Mouse (Mus musculus) liver, adult 2 months (tissue): ENCODE results near the gene Gcsam. TPM values are rescaled to one million over a fixed set of nuclear protein-coding genes. Genes with fewer than 3 reads are reported as not detected.
A peak's percentile ranks its signal among the peaks of the same experiment; 100 is the strongest.

Experiments used
- DNase-seq: peaks from one replicate; pipeline ENCODE4 v3.0.0-alpha.2; 2011; ENCODE audit warnings: low read depth, low spot score; ENCODE audit errors: extremely low read depth
- H3K27ac ChIP-seq: fragments of 200-500 bp; replicated peaks from 2 replicates; pipeline ENCODE4 v1.5.1; 2012; ENCODE audit warnings: low read depth, mild to moderate bottlenecking, control low read depth, inconsistent platforms, low read length; ENCODE audit not compliant: insufficient read depth
- H3K27me3 ChIP-seq: fragments of 200-500 bp; 2 replicates; pipeline ENCODE4 v1.6.1; 2012; ENCODE audit warnings: mild to moderate bottlenecking, moderate library complexity, low read length, inconsistent platforms; ENCODE audit not compliant: control insufficient read depth, insufficient read depth
- H3K36me3 ChIP-seq: fragments of 200-500 bp; 2 replicates; pipeline ENCODE4 v1.6.1; 2012; ENCODE audit warnings: low read length, inconsistent platforms; ENCODE audit not compliant: control insufficient read depth, insufficient read depth
- H3K4me1 ChIP-seq: fragments of 200-500 bp; 2 replicates; pipeline ENCODE4 v1.6.1; 2011; ENCODE audit warnings: low read length; ENCODE audit not compliant: control insufficient read depth, insufficient read depth
- H3K4me3 ChIP-seq: fragments of 200-500 bp; 2 replicates; pipeline ENCODE4 v1.5.1; 2011; ENCODE audit warnings: low read depth, mild to moderate bottlenecking, control low read depth, low read length, moderate library complexity; ENCODE audit not compliant: insufficient read depth
- H3K79me2 ChIP-seq: fragments of 200-500 bp; 2 replicates; pipeline ENCODE4 v1.6.1; 2012; ENCODE audit warnings: inconsistent platforms, mild to moderate bottlenecking, low read length, moderate library complexity; ENCODE audit not compliant: control insufficient read depth, insufficient read depth
- H3K9ac ChIP-seq: fragments of 200-500 bp; 2 replicates; pipeline ENCODE4 v1.6.1; 2012; ENCODE audit warnings: low read depth, mild to moderate bottlenecking, control low read depth, inconsistent platforms, low read length
- CTCF ChIP-seq: fragments of 200-500 bp; IDR thresholded peaks from 2 replicates; pipeline ENCODE4 v1.5.1; 2011; ENCODE audit warnings: low read depth, low read length, control low read depth
- POLR2A ChIP-seq: fragments of 200-500 bp; IDR thresholded peaks from 2 replicates; pipeline ENCODE4 v1.6.1; 2011; ENCODE audit warnings: low read length, control low read depth; ENCODE audit not compliant: insufficient read depth; ENCODE audit errors: extremely low read depth
- WGBS: fragments of 180-500 bp; shearing (Covaris S2); methylation state at CpG from one replicate; pipeline ENCODE4 v1.1.7; 2018; 5-methylcytosine and 5-hydroxymethylcytosine counted together
- polyA plus RNA-seq: library from polyadenylated mRNA; depleted of rRNA; stranded (reverse); fragments of >200 nt; gene quantifications from 2 replicates; pipeline ENCODE4 v1.2.3, GENCODE M21; 2012; rRNA removed
- total RNA-seq: library from RNA; depleted of rRNA; stranded (reverse); fragments of >200 nt; gene quantifications from 2 replicates; pipeline ENCODE4 v1.2.3, GENCODE M21; 2014; rRNA removed

The Gcsam gene
- total and polyA plus RNA-seq, 2 experiments = 0.09 to 0.15 TPM

DNA sequence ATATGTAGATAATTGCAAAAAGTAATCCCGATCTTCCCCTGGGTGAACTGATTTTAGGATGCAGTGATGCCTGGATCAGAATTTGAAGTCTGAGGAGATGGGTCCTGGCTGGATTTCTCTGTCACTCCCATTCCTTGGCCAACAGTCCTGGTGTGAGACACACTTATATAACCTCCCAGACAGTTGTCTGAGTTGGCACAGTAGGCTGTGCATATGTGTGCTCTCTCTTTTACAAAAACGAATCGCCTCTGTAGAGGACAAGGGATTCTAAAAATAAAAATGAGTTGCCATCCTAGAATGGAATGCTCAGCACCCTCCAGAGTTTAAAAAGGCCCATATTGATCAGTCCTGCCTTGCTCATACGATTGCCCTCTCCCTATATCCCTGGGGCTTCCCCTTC, 49.4 kb downstream of the Gcsam start:
- no peak for TF ChIP-seq POLR2A
- no peak for TF ChIP-seq CTCF
- H3K36me3 ChIP-seq = no peaks in the 10 kb centered on the region
- no peaks in the 10 kb centered on the region for H3K27me3 ChIP-seq
- no peak overlapping the region for H3K27ac ChIP-seq
- H3K79me2 ChIP-seq = no peaks in the 10 kb centered on the region
- no peak for DNase-seq
- WGBS = 92% methylated on average over 4 of the region's 4 CpGs
- no peaks in the 10 kb centered on the region for H3K4me1 ChIP-seq
- no peak overlapping the region for H3K4me3 ChIP-seq
- no peak overlapping the region for H3K9ac ChIP-seq

DNA sequence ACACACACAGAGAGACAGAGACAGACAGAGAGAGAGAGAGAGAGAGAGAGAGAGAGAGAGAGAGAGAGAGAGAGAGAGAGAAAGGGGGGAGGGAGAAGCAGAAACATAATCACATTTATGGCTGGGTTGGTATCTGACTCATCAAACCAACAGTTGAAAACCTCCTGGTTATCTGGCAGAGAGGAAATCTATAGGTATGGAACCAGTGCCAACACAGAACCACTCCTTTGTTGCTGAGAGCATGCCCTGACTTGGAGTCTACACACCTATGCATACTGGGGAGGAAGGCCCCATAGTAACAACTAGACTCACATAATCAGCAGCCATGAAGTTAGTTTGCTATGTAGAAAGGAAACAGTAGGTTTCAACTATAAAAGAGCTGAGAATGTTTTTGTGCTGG, 52.2 kb downstream of the Gcsam start:
- TF ChIP-seq CTCF (no peak), POLR2A (no peak)
- Histone ChIP-seq H3K79me2 (no peaks in the 10 kb centered on the region), H3K4me1 (no peaks in the 10 kb centered on the region), H3K27ac (no peak overlapping the region), H3K27me3 (no peaks in the 10 kb centered on the region), H3K9ac (no peak overlapping the region), H3K4me3 (no peak overlapping the region), H3K36me3 (no peaks in the 10 kb centered on the region)
- no peak for DNase-seq

DNA sequence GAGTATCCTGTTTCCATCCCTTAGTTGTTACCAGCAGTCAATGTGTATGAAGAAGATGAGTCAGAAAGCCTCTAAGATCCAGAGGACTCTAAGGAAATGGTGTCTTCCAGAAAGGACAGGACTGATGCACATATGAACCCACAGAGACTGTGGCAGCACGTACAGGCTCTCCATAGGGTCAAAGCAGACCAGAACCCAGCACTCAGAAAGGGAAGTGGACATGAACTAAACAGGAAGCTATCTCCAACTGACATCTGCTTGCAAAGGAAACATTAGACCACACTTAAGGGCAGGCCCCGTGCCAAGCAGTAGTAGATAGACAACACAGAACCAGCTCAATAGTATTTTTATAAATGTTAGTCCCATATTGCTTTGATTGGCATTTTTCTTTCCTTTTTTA, 56.0 kb downstream of the Gcsam start:
- no peak overlapping the region for H3K4me3 ChIP-seq
- H3K27ac ChIP-seq = no peak overlapping the region
- no peaks in the 10 kb centered on the region for H3K36me3 ChIP-seq
- no peaks in the 10 kb centered on the region for H3K27me3 ChIP-seq
- H3K9ac ChIP-seq = no peak overlapping the region
- H3K79me2 ChIP-seq = no peaks in the 10 kb centered on the region
- peaks cover 6% of the 10 kb centered on the region; the same call in 1 of the 2 replicates for H3K4me1 ChIP-seq
- TF ChIP-seq CTCF (no peak), POLR2A (no peak)
- no peak for DNase-seq
- 72% methylated on average over 2 of the region's 2 CpGs for WGBS

DNA sequence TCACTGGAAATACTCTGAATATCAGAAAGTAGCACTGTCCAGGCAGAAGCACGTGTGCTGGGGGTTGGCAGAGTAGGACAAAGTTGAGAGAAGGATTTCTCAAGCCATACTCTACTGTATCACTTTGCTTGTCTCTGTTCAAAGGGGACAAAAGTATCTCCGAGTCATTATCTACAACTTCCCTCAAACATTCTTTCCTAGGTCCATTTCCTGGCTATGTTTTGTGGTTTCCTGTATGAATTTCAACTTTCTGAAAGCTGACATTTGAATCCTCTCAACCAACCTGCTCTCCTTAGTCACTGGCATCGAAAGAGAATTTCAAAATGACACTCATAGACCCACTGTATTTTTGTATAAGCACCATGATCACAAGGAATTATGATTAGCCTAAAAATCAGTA, 58.0 kb downstream of the Gcsam start:
- Histone ChIP-seq H3K27ac (no peak overlapping the region), H3K4me3 (no peak overlapping the region), H3K79me2 (no peaks in the 10 kb centered on the region), H3K36me3 (no peaks in the 10 kb centered on the region), H3K9ac (no peak overlapping the region), H3K4me1 (peaks cover 6% of the 10 kb centered on the region; the same call in 1 of the 2 replicates), H3K27me3 (no peaks in the 10 kb centered on the region)
- DNase-seq = peak; percentile 33
- no peak for TF ChIP-seq CTCF
- TF ChIP-seq POLR2A = no peak
- WGBS = 33% methylated on average over 3 of the region's 3 CpGs

DNA sequence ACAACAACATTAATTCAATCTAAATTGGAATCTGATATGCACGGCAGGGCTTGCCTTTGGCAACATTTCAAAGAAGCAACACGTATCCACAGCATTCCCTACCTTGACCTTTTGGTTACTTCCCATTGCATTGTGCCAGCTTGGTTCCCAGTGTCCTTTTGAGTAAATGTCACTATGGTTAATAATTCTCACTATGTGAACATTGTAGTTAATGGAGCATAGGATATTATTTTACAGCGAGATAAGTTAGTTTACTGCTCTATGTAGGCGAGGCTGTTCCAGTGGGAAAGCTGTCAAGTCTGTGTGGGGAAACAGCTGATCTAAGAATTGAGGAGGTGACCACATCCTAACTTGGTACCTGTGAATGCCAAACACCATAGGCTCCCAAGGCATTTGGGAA, 59.8 kb downstream of the Gcsam start:
- TF ChIP-seq CTCF = no peak
- no peak for TF ChIP-seq POLR2A
- Histone ChIP-seq H3K4me1 (peaks cover 6% of the 10 kb centered on the region; the same call in 1 of the 2 replicates), H3K9ac (no peak overlapping the region), H3K36me3 (no peaks in the 10 kb centered on the region), H3K4me3 (no peak overlapping the region), H3K27ac (no peak overlapping the region), H3K79me2 (no peaks in the 10 kb centered on the region), H3K27me3 (no peaks in the 10 kb centered on the region)
- WGBS = 13% methylated on average over 4 of the region's 4 CpGs
- DNase-seq = peak; percentile 85

Other genes with a start within 250 kb of the Gcsam start
- 1.0 and 1.9 TPM in 2 replicates for gene Cd200, start 201.3 kb upstream of the Gcsam start, total RNA-seq
- gene Cd200, start 201.3 kb upstream of the Gcsam start, polyA plus RNA-seq = 0.86 and 1.2 TPM in 2 replicates
- gene Gm609, start 117.4 kb upstream of the Gcsam start, total RNA-seq = 0.46 and 0.74 TPM in 2 replicates
- 0.04 and 0.07 TPM in 2 replicates for gene Gm609, start 117.4 kb upstream of the Gcsam start, polyA plus RNA-seq
- not detected in 2 replicates for gene Gm17783, start 78.3 kb upstream of the Gcsam start, total RNA-seq
- not detected in 2 replicates for gene Gm17783, start 78.3 kb upstream of the Gcsam start, polyA plus RNA-seq
- not detected in 2 replicates for gene Slc9c1, start 75.1 kb upstream of the Gcsam start, total RNA-seq
- not detected in 2 replicates for gene Slc9c1, start 75.1 kb upstream of the Gcsam start, polyA plus RNA-seq
- 0.13 and 0.18 TPM in 2 replicates for gene BC016579, start 43.7 kb downstream of the Gcsam start, total RNA-seq
- gene BC016579, start 43.7 kb downstream of the Gcsam start, polyA plus RNA-seq = 0.04 TPM in 1 of 2 replicates, not detected in the other
- gene Tmprss7, start 83.3 kb downstream of the Gcsam start, total RNA-seq = under 0.01 and 0.07 TPM in 2 replicates
- 0.04 TPM in 1 of 2 replicates, not detected in the other for gene Tmprss7, start 83.3 kb downstream of the Gcsam start, polyA plus RNA-seq
- gene Tagln3, start 114.2 kb downstream of the Gcsam start, total RNA-seq = 0.54 and 0.55 TPM in 2 replicates
- gene Tagln3, start 114.2 kb downstream of the Gcsam start, polyA plus RNA-seq = 0.09 and 0.43 TPM in 2 replicates
- 4.6 and 7.2 TPM in 2 replicates for gene Abhd10, start 132.6 kb downstream of the Gcsam start, total RNA-seq
- 2.5 and 5.1 TPM in 2 replicates for gene Abhd10, start 132.6 kb downstream of the Gcsam start, polyA plus RNA-seq